26 mouse cellular contexts compared by ENCODE assay signal in genomic region chr14:103966293-103966692, GRCm38 (mm10).
A peak's percentile ranks its signal among the peaks of the same experiment; 100 is the strongest.
DNase-seq lines count a peak whose midpoint lies in the region; ATAC-seq lines count a peak whose summit lies in the region.
"Had no signal": no experiment of that assay in that cellular context is flagged by ENCODE, and none has a peak within 500 bp of the region (broad histone marks: within the 10 kb centered on the region; RNA-seq: fewer than 3 reads in every experiment).

No protein-coding gene starts in this region.

- H3K36me3 ChIP-seq in hindbrain, embryonic 10.5 days, result no peaks in the 10 kb centered on the region
- H3K36me3 ChIP-seq in hindbrain, embryonic 12.5 days, result no peaks in the 10 kb centered on the region
- no peaks in the 10 kb centered on the region for H3K36me3 ChIP-seq in forebrain, embryonic 10.5 days (replicated peaks)
- H3K36me3 ChIP-seq: embryonic facial prominence, embryonic 10.5 days; embryonic facial prominence, embryonic 12.5 days; forebrain, embryonic 12.5 days; G1E had no signal

- H3K4me3 ChIP-seq in hindbrain, embryonic 10.5 days, result no peak overlapping the region
- H3K4me3 ChIP-seq in hindbrain, embryonic 12.5 days, result no peak overlapping the region
- H3K4me3 ChIP-seq in forebrain, embryonic 10.5 days, result no peak overlapping the region
- H3K4me3 ChIP-seq: embryonic facial prominence, embryonic 10.5 days; embryonic facial prominence, embryonic 12.5 days; forebrain, embryonic 12.5 days had no signal

- H3K9ac ChIP-seq in hindbrain, embryonic 12.5 days, result no peak overlapping the region
- H3K9ac ChIP-seq: embryonic facial prominence, embryonic 12.5 days; forebrain, embryonic 12.5 days had no signal

- DNase-seq in embryo, embryonic 10 days (ENCODE audit: low spot score), result peak; percentile 66
- no peak for DNase-seq in embryo, embryonic 11 days
- DNase-seq in hindbrain, embryonic 10.5 days (ENCODE audit: low spot score), result peak; percentile 47
- DNase-seq in embryo, embryonic 10.5 days (ENCODE audit: low spot score), result peak; percentile 54
- DNase-seq in mesoderm, embryonic 11.5 days (ENCODE audit: low read depth, low spot score), result peak; percentile 21
- no peak for DNase-seq in forebrain, embryonic 10.5 days (ENCODE audit: extremely low spot score, low spot score)
- DNase-seq: adrenal gland, adult 8-10 months; adrenal gland, postnatal 14 days; adrenal gland, postnatal 36 days; B cell, adult 2 months; cerebellum, adult 11-12 months; cerebellum, adult 2 months; cerebellum, adult 9-10 months; cerebellum, postnatal 10 days; cerebellum, postnatal 25 days had no signal

- peaks cover 12% of the 10 kb centered on the region for H3K4me1 ChIP-seq in hindbrain, embryonic 10.5 days (replicated peaks)
- no peaks in the 10 kb centered on the region for H3K4me1 ChIP-seq in hindbrain, embryonic 12.5 days
- H3K4me1 ChIP-seq in forebrain, embryonic 10.5 days, result peaks cover 8% of the 10 kb centered on the region
- H3K4me1 ChIP-seq: embryonic facial prominence, embryonic 12.5 days; forebrain, embryonic 12.5 days had no signal

- WGBS in hindbrain, embryonic 10.5 days, result 44% methylated on average over 2 of the region's 2 CpGs
- 37% methylated on average over 2 of the region's 2 CpGs for WGBS in hindbrain, embryonic 12.5 days
- 61% methylated on average over 2 of the region's 2 CpGs for WGBS in forebrain, embryonic 10.5 days

- H3K9me3 ChIP-seq in hindbrain, embryonic 10.5 days, result no peaks in the 10 kb centered on the region
- H3K9me3 ChIP-seq in hindbrain, embryonic 12.5 days (replicated peaks), result no peaks in the 10 kb centered on the region
- H3K9me3 ChIP-seq in forebrain, embryonic 10.5 days, result no peaks in the 10 kb centered on the region
- H3K9me3 ChIP-seq: embryonic facial prominence, embryonic 10.5 days; embryonic facial prominence, embryonic 12.5 days; forebrain, embryonic 12.5 days had no signal

- 0 out of 2 replicates have a peak overlapping the region, but pooled peaks have one; percentile 3 for H3K27ac ChIP-seq in hindbrain, embryonic 10.5 days
- no peak overlapping the region for H3K27ac ChIP-seq in hindbrain, embryonic 12.5 days
- H3K27ac ChIP-seq in forebrain, embryonic 10.5 days, result no peak overlapping the region
- H3K27ac ChIP-seq: embryonic facial prominence, embryonic 10.5 days; embryonic facial prominence, embryonic 12.5 days; forebrain, embryonic 12.5 days had no signal

- ATAC-seq in hindbrain, embryonic 12.5 days (ENCODE audit: low FRiP score), result no peak
- ATAC-seq: activated CD4-positive, CD25-positive, alpha-beta regulatory T cell, adult 4 months; CD4-positive, CD25-positive, alpha-beta regulatory T cell, adult 4 months; forebrain, embryonic 14.5 days; forebrain, embryonic 16.5 days; Patski had no signal

- no peaks in the 10 kb centered on the region for H3K27me3 ChIP-seq in hindbrain, embryonic 10.5 days (ENCODE audit: insufficient read depth, poor library complexity, severe bottlenecking)
- H3K27me3 ChIP-seq in hindbrain, embryonic 12.5 days, result no peaks in the 10 kb centered on the region
- H3K27me3 ChIP-seq in forebrain, embryonic 10.5 days (ENCODE audit: poor library complexity, severe bottlenecking), result no peaks in the 10 kb centered on the region
- H3K27me3 ChIP-seq: CH12.LX; embryonic facial prominence, embryonic 12.5 days; forebrain, embryonic 12.5 days; Patski had no signal

- H3K4me2 ChIP-seq in hindbrain, embryonic 12.5 days (replicated peaks), result no peak overlapping the region
- H3K4me2 ChIP-seq: embryonic facial prominence, embryonic 12.5 days; forebrain, embryonic 12.5 days had no signal

Comparison
In these comparisons a context has a peak if more than half of its experiments do, and no peak if none do; other contexts are left out.
1. DNase-seq: peak in embryo, embryonic 10 days (single experiment), hindbrain, embryonic 10.5 days (single experiment), embryo, embryonic 10.5 days (single experiment) and mesoderm, embryonic 11.5 days (single experiment); none in embryo, embryonic 11 days (single experiment) and forebrain, embryonic 10.5 days (single experiment).